In the genomic region with DNA sequence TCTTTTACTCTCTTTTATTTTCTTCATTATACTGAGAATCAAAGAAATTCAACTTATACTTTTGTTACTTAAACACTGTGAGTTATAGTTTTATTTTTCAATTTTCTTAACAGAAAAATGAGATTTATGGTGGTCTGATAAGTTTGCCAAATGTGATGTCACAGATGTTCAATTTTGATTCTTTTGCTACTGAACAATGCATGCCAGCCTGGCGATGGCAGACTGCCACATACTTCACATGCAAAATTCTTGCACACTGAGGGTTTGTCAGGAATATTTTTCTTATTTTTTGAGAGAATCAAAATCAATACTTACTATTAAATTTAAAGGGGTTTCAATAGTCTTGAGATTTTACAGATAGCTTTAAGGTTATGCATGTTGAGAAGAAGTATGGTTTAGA, we compare ENCODE assay signal across 18 mouse cellular contexts.
"Had no signal": no experiment of that assay in that cellular context is flagged by ENCODE, and none has a peak within 500 bp of the region (broad histone marks: within the 10 kb centered on the region; RNA-seq: fewer than 3 reads in every experiment).

No protein-coding gene starts in this region.

- H3K27me3 ChIP-seq: liver, embryonic 13.5 days; midbrain, embryonic 12.5 days; midbrain, embryonic 15.5 days; neural tube, embryonic 12.5 days; neural tube, embryonic 15.5 days had no signal

- DNase-seq: kidney, adult 18-20 months; kidney, adult 9 months; kidney, postnatal 14 days; kidney, postnatal 4 days; liver, embryonic 13.5 days; lung, adult 2 months; right cerebral cortex, adult 18-20 months; thymus, adult 2 months; thymus, postnatal 14 days; thymus, postnatal 4 days had no signal

- ATAC-seq: intestine, embryonic 16.5 days; midbrain, embryonic 15.5 days had no signal

- H3K4me1 ChIP-seq: liver, embryonic 13.5 days; midbrain, embryonic 12.5 days; midbrain, embryonic 15.5 days; neural tube, embryonic 12.5 days; neural tube, embryonic 15.5 days had no signal

- H3K4me2 ChIP-seq: liver, embryonic 13.5 days; midbrain, embryonic 12.5 days; midbrain, embryonic 15.5 days; neural tube, embryonic 12.5 days; neural tube, embryonic 15.5 days had no signal

- H3K9ac ChIP-seq: liver, embryonic 13.5 days; midbrain, embryonic 12.5 days; midbrain, embryonic 15.5 days; neural tube, embryonic 12.5 days; neural tube, embryonic 15.5 days had no signal

- H3K36me3 ChIP-seq: liver, embryonic 13.5 days; midbrain, embryonic 12.5 days; midbrain, embryonic 15.5 days; neural tube, embryonic 12.5 days; neural tube, embryonic 15.5 days had no signal

- H3K4me3 ChIP-seq: left cerebral cortex, adult 2 months; liver, embryonic 13.5 days; midbrain, embryonic 12.5 days; midbrain, embryonic 15.5 days; neural tube, embryonic 12.5 days; neural tube, embryonic 15.5 days had no signal

- H3K27ac ChIP-seq: left cerebral cortex, adult 2 months; liver, embryonic 13.5 days; macrophage; midbrain, embryonic 12.5 days; midbrain, embryonic 15.5 days; neural tube, embryonic 12.5 days; neural tube, embryonic 15.5 days; stomach, postnatal 0 days had no signal

- H3K9me3 ChIP-seq: liver, embryonic 13.5 days; midbrain, embryonic 12.5 days; midbrain, embryonic 15.5 days; neural tube, embryonic 12.5 days; neural tube, embryonic 15.5 days had no signal
